Mouse (Mus musculus): ENCODE data around the gene Doc2a. TPM values are rescaled to one million over a fixed set of nuclear protein-coding genes. Genes with fewer than 3 reads are reported as not detected.

Doc2a gene
- polyA plus RNA-seq, 1 experiment from 2014 or later: 1.5 TPM

DNA sequence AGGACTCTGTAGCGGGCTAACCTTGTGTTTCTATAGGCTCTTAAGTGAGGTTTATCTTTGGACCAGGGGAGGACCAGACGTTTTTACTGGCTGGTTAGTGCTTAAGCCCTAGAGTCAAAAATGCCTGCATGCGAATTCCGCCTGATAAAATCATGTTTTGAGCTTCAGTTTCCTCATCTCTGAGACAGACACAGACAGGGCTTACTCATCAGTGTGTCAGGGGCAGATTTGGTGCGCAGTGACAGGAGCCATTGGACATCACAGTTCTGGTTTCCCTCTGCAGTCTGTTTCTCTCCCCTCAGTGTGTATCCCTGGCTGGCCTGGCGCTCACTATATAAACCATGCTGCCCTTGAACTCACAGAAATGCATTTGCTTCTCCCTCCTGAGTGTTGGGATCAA, 44.0 kb upstream of the Doc2a start:
- Histone ChIP-seq H3K9me3 (replicated peaks; ENCODE audit: control insufficient read depth, low read length) (no peaks in the 10 kb centered on the region), H3K4me3 (ENCODE audit: low read depth, low read length) (no peak overlapping the region), H3K4me1 (ENCODE audit: control insufficient read depth, insufficient read depth, low read length) (peaks cover 2% of the 10 kb centered on the region; the same call in 1 of the 2 replicates), H3K36me3 (replicated peaks; ENCODE audit: control insufficient read depth, insufficient read depth, low read depth, low read length) (no peaks in the 10 kb centered on the region), H3K27ac (replicated peaks; ENCODE audit: low read depth, low read length) (no peak overlapping the region), H3K9ac (replicated peaks; ENCODE audit: low read length) (no peak overlapping the region), H3K4me2 (ENCODE audit: low read depth, low read length) (no peak overlapping the region), H3K27me3 (ENCODE audit: control insufficient read depth, insufficient read depth, low read length) (no peaks in the 10 kb centered on the region)
- DNase-seq (ENCODE audit: low spot score) (no peak), ATAC-seq (replicated peaks; ENCODE audit: insufficient number of reproducible peaks, low FRiP score, low TSS enrichment, low read depth) (no peak)
- 86% methylated on average over 6 of the region's 6 CpGs for WGBS

DNA sequence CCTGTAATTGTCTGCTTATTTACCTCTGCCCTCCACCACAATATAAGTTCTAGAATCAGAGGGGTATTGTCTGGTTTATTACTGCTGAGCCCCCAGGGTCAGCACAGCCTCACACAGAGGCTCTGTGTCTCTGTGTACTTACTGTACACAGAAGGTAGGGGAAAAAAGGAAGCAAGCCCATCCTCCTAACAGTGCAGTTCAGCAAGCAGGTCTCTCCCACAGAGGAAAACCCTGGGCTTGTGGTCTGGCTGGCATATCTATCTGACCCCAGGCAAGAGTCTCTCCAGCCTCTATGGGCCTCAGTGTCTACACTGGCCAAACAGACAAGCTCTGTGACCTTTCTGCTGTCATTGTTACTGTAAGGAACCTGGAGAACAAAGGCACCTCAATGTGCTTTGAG, 43.5 kb upstream of the Doc2a start:
- H3K27ac ChIP-seq (replicated peaks; ENCODE audit: low read depth, low read length): no peak overlapping the region
- peaks cover 2% of the 10 kb centered on the region; the same call in 1 of the 2 replicates for H3K4me1 ChIP-seq (ENCODE audit: control insufficient read depth, insufficient read depth, low read length)
- no peak overlapping the region for H3K4me2 ChIP-seq (ENCODE audit: low read depth, low read length)
- ATAC-seq (replicated peaks; ENCODE audit: insufficient number of reproducible peaks, low FRiP score, low TSS enrichment, low read depth): no peak
- H3K4me3 ChIP-seq (ENCODE audit: low read depth, low read length): no peak overlapping the region
- H3K36me3 ChIP-seq (replicated peaks; ENCODE audit: control insufficient read depth, insufficient read depth, low read depth, low read length): no peaks in the 10 kb centered on the region
- DNase-seq (ENCODE audit: low spot score): no peak
- H3K9ac ChIP-seq (replicated peaks; ENCODE audit: low read length): no peak overlapping the region
- H3K27me3 ChIP-seq (ENCODE audit: control insufficient read depth, insufficient read depth, low read length): no peaks in the 10 kb centered on the region
- no peaks in the 10 kb centered on the region for H3K9me3 ChIP-seq (replicated peaks; ENCODE audit: control insufficient read depth, low read length)

DNA sequence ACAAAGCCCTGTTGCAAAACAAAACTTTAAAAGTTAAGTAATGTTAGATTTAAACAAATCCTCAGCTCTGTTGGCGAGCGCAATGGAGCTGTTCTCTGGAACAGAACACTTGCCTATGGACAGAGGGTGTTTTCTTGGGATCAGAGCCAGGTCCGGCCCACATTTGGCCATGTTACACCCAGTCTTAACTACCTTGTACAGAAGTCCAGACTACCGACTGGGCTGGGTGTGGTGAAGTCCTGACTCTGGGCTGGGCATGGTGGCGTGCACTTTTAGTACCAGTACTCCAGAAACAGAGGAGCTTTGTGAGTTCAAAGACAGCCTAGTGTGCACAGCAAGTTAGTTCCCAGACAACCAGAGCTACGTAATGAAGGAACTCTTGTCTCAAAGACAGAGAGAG, 40.3 kb upstream of the Doc2a start:
- no peak overlapping the region for H3K27ac ChIP-seq (replicated peaks; ENCODE audit: low read depth, low read length)
- WGBS: 87% methylated on average over 6 of the region's 6 CpGs
- ATAC-seq (replicated peaks; ENCODE audit: insufficient number of reproducible peaks, low FRiP score, low TSS enrichment, low read depth) (no peak), DNase-seq (ENCODE audit: low spot score) (no peak)
- H3K9ac ChIP-seq (replicated peaks; ENCODE audit: low read length): no peak overlapping the region
- no peaks in the 10 kb centered on the region for H3K36me3 ChIP-seq (replicated peaks; ENCODE audit: control insufficient read depth, insufficient read depth, low read depth, low read length)
- no peaks in the 10 kb centered on the region for H3K27me3 ChIP-seq (ENCODE audit: control insufficient read depth, insufficient read depth, low read length)
- peaks cover 2% of the 10 kb centered on the region; the same call in 1 of the 2 replicates for H3K4me1 ChIP-seq (ENCODE audit: control insufficient read depth, insufficient read depth, low read length)
- no peak overlapping the region for H3K4me2 ChIP-seq (ENCODE audit: low read depth, low read length)
- no peak overlapping the region for H3K4me3 ChIP-seq (ENCODE audit: low read depth, low read length)
- no peaks in the 10 kb centered on the region for H3K9me3 ChIP-seq (replicated peaks; ENCODE audit: control insufficient read depth, low read length)

DNA sequence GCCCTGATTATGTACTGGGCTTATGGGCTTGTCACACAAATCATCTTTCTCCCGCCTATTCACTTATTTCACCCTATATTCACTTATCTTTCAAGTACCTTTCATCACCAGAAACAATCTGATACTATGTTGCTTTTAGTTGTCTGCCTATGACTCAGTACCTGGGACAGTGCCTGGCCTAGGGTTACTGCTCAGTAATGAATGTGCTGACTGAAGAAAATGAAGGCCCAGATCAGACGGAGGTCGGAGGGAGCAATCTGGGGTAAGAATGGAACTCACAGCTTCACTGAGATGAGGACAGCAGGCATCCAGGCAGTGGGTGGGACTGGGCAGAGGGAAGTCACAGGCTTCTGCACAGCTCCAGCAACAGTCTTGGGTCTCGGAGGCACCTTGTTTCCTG, 39.8 kb upstream of the Doc2a start:
- WGBS: 76% methylated on average over 4 of the region's 4 CpGs

DNA sequence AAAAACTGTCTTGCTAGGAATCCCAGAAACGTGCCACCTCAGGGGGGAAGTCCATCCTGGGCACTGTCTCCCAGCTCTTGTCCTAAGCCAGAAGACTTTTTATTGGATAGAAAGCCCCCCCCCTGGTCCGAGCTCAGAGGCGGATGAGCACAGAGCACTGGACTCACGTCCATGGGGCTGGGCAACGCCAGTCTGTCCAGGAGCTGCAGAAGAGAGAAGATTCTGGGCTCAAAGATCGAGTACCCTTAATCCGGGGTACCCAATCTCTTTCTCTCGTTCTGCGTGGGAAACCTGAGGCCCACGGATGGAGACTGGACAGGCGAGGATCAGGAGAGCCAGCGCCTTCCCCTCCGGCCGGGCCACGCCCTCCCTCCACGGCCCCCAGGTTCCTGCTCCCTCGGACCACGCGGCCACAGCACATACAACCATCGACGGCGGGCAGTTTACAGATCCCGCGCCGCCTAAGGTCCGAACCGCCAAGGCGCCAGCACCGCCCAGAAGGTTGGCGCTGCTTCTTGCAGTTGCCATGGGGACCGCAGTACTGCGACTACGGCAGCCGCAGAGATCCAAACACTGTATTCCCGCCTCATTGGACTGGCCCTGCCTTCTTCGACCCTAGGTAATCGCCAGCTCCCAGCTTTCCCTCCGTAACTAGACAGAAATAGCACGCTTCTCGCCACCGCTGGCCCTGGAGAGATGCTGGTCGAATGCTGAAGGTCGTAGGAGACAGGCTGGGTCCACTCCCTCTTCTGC, 38.3 kb upstream of the Doc2a start:
- Histone ChIP-seq H3K9ac (replicated peaks; ENCODE audit: low read length) (peak overlapping the region; percentile 78), H3K9me3 (replicated peaks; ENCODE audit: control insufficient read depth, low read length) (no peaks in the 10 kb centered on the region), H3K4me3 (ENCODE audit: low read depth, low read length) (peak overlapping the region; percentile 64), H3K4me2 (ENCODE audit: low read depth, low read length) (peak overlapping the region; percentile 78), H3K36me3 (replicated peaks; ENCODE audit: control insufficient read depth, insufficient read depth, low read depth, low read length) (no peaks in the 10 kb centered on the region), H3K4me1 (ENCODE audit: control insufficient read depth, insufficient read depth, low read length) (peaks cover 2% of the 10 kb centered on the region; the same call in 1 of the 2 replicates), H3K27ac (replicated peaks; ENCODE audit: low read depth, low read length) (no peak overlapping the region; the same call in 1 of the 2 replicates), H3K27me3 (ENCODE audit: control insufficient read depth, insufficient read depth, low read length) (no peaks in the 10 kb centered on the region)
- DNase-seq (ENCODE audit: low spot score) (peak; percentile 93), ATAC-seq (replicated peaks; ENCODE audit: insufficient number of reproducible peaks, low FRiP score, low TSS enrichment, low read depth) (peak; percentile 94)
- 0% methylated on average over 41 of the region's 43 CpGs for WGBS

More for the DNA sequence above, 39.8 kb upstream of the Doc2a start:
- H3K9me3 ChIP-seq (replicated peaks; ENCODE audit: control insufficient read depth, low read length): no peaks in the 10 kb centered on the region
- no peak overlapping the region for H3K4me2 ChIP-seq (ENCODE audit: low read depth, low read length)
- no peaks in the 10 kb centered on the region for H3K27me3 ChIP-seq (ENCODE audit: control insufficient read depth, insufficient read depth, low read length)
- H3K4me1 ChIP-seq (ENCODE audit: control insufficient read depth, insufficient read depth, low read length): peaks cover 2% of the 10 kb centered on the region; the same call in 1 of the 2 replicates
- no peak for ATAC-seq (replicated peaks; ENCODE audit: insufficient number of reproducible peaks, low FRiP score, low TSS enrichment, low read depth)
- no peaks in the 10 kb centered on the region for H3K36me3 ChIP-seq (replicated peaks; ENCODE audit: control insufficient read depth, insufficient read depth, low read depth, low read length)
- DNase-seq (ENCODE audit: low spot score): no peak
- H3K4me3 ChIP-seq (ENCODE audit: low read depth, low read length): no peak overlapping the region
- no peak overlapping the region for H3K27ac ChIP-seq (replicated peaks; ENCODE audit: low read depth, low read length)
- H3K9ac ChIP-seq (replicated peaks; ENCODE audit: low read length): peak overlapping the region; percentile 78

DNA sequence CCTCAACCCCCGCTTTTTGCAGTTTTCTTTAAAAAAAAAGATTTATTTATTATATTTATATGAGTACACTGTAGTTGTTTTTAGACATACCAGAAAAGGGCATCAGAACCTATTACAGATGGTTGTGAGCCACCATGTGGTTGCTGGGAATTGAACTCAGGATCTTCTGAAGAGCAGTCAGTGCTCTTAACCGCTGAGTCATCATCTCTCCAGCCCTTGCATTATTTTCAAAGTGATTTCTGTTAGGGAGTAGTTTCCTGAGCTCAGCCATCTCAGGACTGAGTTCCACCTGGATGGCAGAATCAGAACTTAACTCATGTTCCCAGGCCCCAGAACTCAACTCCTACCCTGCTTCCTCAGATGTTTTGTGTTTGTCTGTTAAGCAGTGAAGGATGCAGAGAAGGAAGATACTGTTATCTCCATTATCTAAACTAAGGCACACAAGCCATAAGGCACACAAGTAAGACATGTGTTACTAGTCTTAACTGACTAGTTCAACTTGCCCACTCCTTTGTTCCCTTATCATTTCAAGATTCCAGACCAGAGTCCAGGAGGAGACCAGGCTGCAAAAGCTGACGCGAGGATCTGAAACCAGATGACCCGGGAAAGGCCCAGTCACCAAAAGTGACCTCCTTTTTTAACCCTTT, 37.4 kb upstream of the Doc2a start:
- DNase-seq (ENCODE audit: low spot score) (no peak), ATAC-seq (replicated peaks; ENCODE audit: insufficient number of reproducible peaks, low FRiP score, low TSS enrichment, low read depth) (no peak)
- no peaks in the 10 kb centered on the region for H3K27me3 ChIP-seq (ENCODE audit: control insufficient read depth, insufficient read depth, low read length)
- H3K4me1 ChIP-seq (ENCODE audit: control insufficient read depth, insufficient read depth, low read length): peaks cover 2% of the 10 kb centered on the region; the same call in 1 of the 2 replicates
- H3K27ac ChIP-seq (replicated peaks; ENCODE audit: low read depth, low read length): no peak overlapping the region
- no peaks in the 10 kb centered on the region for H3K9me3 ChIP-seq (replicated peaks; ENCODE audit: control insufficient read depth, low read length)
- no peak overlapping the region for H3K4me2 ChIP-seq (ENCODE audit: low read depth, low read length)
- H3K36me3 ChIP-seq (replicated peaks; ENCODE audit: control insufficient read depth, insufficient read depth, low read depth, low read length): no peaks in the 10 kb centered on the region
- 52% methylated on average over 5 of the region's 5 CpGs for WGBS
- H3K4me3 ChIP-seq (ENCODE audit: low read depth, low read length): no peak overlapping the region
- H3K9ac ChIP-seq (replicated peaks; ENCODE audit: low read length): no peak overlapping the region

DNA sequence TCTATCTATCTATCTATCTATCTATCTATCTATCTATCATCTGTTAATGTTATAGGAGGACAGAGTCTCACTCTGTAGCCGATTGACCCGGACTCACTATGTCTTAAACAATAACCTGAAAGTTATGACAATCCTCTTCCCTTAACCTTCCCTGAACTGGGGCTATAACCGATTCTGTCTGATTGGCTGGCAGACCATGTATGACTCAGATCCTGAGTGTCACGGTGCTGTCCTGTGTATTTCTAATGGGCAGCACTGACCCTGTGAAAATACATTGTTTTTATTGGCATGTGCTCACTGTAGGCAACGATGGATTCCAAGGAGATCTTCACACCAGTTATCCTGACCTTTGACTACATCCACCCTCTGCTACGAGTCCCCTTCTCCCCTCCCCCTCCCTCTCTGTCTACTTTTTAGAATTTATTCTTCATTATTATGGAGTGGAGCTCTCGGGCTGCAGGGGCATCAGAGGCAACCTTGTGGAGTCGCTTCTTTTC, 31.4 kb upstream of the Doc2a start:
- DNase-seq (ENCODE audit: low spot score): no peak
- no peaks in the 10 kb centered on the region for H3K27me3 ChIP-seq (ENCODE audit: control insufficient read depth, insufficient read depth, low read length)
- WGBS: 72% methylated on average over 8 of the region's 8 CpGs
- H3K4me1 ChIP-seq (ENCODE audit: control insufficient read depth, insufficient read depth, low read length): no peaks in the 10 kb centered on the region
- no peak overlapping the region for H3K27ac ChIP-seq (replicated peaks; ENCODE audit: low read depth, low read length)
- no peaks in the 10 kb centered on the region for H3K9me3 ChIP-seq (replicated peaks; ENCODE audit: control insufficient read depth, low read length)
- no peak overlapping the region for H3K9ac ChIP-seq (replicated peaks; ENCODE audit: low read length)
- H3K4me2 ChIP-seq (ENCODE audit: low read depth, low read length): no peak overlapping the region
- no peak overlapping the region for H3K4me3 ChIP-seq (ENCODE audit: low read depth, low read length)
- ATAC-seq (replicated peaks; ENCODE audit: insufficient number of reproducible peaks, low FRiP score, low TSS enrichment, low read depth): no peak
- H3K36me3 ChIP-seq (replicated peaks; ENCODE audit: control insufficient read depth, insufficient read depth, low read depth, low read length): no peaks in the 10 kb centered on the region

DNA sequence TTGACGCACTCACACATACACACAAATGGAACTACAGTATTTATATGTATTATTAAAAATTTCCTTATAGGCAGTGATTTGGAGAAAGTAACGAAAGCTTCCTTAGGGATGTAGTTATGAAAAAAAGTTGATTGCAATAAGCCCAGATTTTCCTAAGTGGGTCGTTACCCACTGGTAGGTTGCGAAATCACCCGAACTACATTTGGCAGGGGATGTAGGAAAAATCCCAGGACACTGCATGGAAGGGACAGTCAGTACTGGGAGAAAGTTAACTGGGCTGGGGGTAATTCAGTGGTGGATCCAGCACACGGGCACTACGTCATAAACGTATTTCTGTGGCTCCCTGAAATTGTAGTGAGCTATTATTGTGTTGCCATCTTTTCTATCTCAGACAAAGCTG, 30.7 kb upstream of the Doc2a start:
- no peaks in the 10 kb centered on the region for H3K36me3 ChIP-seq (replicated peaks; ENCODE audit: control insufficient read depth, insufficient read depth, low read depth, low read length)

More for the DNA sequence above, 30.7 kb upstream of the Doc2a start:
- Histone ChIP-seq H3K9me3 (replicated peaks; ENCODE audit: control insufficient read depth, low read length) (no peaks in the 10 kb centered on the region), H3K9ac (replicated peaks; ENCODE audit: low read length) (no peak overlapping the region), H3K4me1 (ENCODE audit: control insufficient read depth, insufficient read depth, low read length) (no peaks in the 10 kb centered on the region), H3K4me2 (ENCODE audit: low read depth, low read length) (no peak overlapping the region), H3K4me3 (ENCODE audit: low read depth, low read length) (no peak overlapping the region), H3K27ac (replicated peaks; ENCODE audit: low read depth, low read length) (no peak overlapping the region), H3K27me3 (ENCODE audit: control insufficient read depth, insufficient read depth, low read length) (no peaks in the 10 kb centered on the region)
- ATAC-seq (replicated peaks; ENCODE audit: insufficient number of reproducible peaks, low FRiP score, low TSS enrichment, low read depth) (no peak), DNase-seq (ENCODE audit: low spot score) (no peak)
- WGBS: 88% methylated on average over 8 of the region's 8 CpGs
